Mouse (Mus musculus) neutrophil, adult 83 days (primary cell): Measurements from ENCODE around the gene Mamld1. TPM values are rescaled to one million over a fixed set of nuclear protein-coding genes. Genes with fewer than 3 reads are reported as not detected.

ENCODE experiments used
- total RNA-seq, 2 experiments: library from RNA; stranded (reverse); gene quantifications; one replicate each; pipeline ENCODE4 v1.2.4; 2023

The Mamld1 gene
- total RNA-seq: under 1 TPM; 0.35 to 0.44 TPM

DNA sequence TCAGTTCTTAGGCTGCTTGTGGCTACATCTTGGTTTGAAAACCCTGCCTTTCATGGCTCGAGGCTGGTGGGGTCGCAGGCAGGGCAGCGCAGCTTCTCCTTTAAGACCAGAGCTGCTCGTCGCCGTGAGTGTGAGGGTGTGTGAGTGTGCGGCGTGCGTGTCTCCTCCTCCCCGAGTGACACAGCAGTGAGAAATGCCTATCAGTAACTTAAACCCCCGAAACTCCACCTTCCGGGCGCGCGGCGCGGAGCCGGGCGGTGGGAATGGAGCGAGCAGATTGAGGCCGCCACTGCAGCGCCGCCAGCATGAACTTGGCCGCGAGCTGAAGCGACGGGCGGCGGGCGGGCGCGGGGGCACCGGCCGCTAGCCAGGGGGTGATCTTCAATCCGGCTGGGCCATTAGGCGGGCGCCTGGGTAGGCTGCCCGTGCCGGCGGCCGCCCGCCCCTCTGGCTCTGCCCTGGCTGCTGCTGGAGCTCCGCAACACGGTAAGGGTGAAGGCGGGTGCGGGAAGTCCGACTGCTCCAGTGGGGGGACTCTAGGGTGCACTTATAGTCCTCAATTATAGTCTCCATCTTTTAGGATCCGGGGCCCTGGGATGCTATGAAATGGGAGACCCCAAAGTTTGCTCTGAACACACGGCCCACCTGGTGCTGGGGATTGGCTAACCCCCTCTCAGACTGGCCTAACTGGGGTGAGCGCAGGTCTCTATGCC is at the start of gene Mamld1:
Gene Mamld1, plus strand, starts transcription at position 393 of the 713 bp plus-strand sequence.

Other genes starting within 250 kb of the Mamld1 start
- gene Mtm1, start 160.5 kb downstream of the Mamld1 start, total RNA-seq: 10 to 100 TPM; 20.5 to 21.0 TPM